ENCODE assay signal across 8 mouse cellular contexts in genomic region chr13:37453203-37453602, GRCm38 (mm10).
DNase-seq lines count a peak whose midpoint lies in the region; ATAC-seq and TF ChIP-seq lines count a peak whose summit lies in the region.

No protein-coding gene starts in this region.

- H3K9me3 ChIP-seq in embryonic facial prominence, embryonic 11.5 days (replicated peaks; ENCODE audit: control insufficient read depth, low read length): no peaks in the 10 kb centered on the region
- H3K9me3 ChIP-seq in limb, embryonic 14.5 days (ENCODE audit: control insufficient read depth, low read length): no peaks in the 10 kb centered on the region
- no peaks in the 10 kb centered on the region; the same call in 1 of the 2 replicates for H3K9me3 ChIP-seq in midbrain, embryonic 16.5 days (replicated peaks; ENCODE audit: control insufficient read depth, low read length, poor library complexity, severe bottlenecking)

- TF ChIP-seq CTCF in spleen, adult 2 months (IDR thresholded peaks at IDR 0.05; ENCODE audit: extremely low read depth, insufficient read depth, insufficient read length, insufficient replicate concordance): peak; percentile 87; the same call in 1 of the 2 replicates

- H3K9ac ChIP-seq in embryonic facial prominence, embryonic 11.5 days (replicated peaks; ENCODE audit: low read length): no peak overlapping the region; the same call in 1 of the 2 replicates
- no peak overlapping the region for H3K9ac ChIP-seq in limb, embryonic 14.5 days (ENCODE audit: low read depth, low read length, severe bottlenecking)
- no peak overlapping the region for H3K9ac ChIP-seq in midbrain, embryonic 16.5 days (ENCODE audit: low read depth, low read length)

- ATAC-seq in embryonic facial prominence, embryonic 11.5 days (replicated peaks; ENCODE audit: insufficient number of reproducible peaks, low FRiP score, low TSS enrichment, low read depth): no peak
- peak; percentile 44 for ATAC-seq in limb, embryonic 14.5 days (ENCODE audit: low FRiP score, low read depth)
- peak; percentile 61 for ATAC-seq in midbrain, embryonic 16.5 days

- H3K4me3 ChIP-seq in embryonic facial prominence, embryonic 11.5 days (ENCODE audit: low read depth, low read length): no peak overlapping the region
- peak overlapping the region; percentile 29; the same call in 1 of the 2 replicates for H3K4me3 ChIP-seq in limb, embryonic 14.5 days (replicated peaks; ENCODE audit: low read length)
- no peak overlapping the region for H3K4me3 ChIP-seq in midbrain, embryonic 16.5 days (ENCODE audit: low read depth, low read length)
- no peak overlapping the region for H3K4me3 ChIP-seq in spleen, adult 2 months (ENCODE audit: extremely low read depth, insufficient read depth, insufficient read length)

- H3K4me1 ChIP-seq in embryonic facial prominence, embryonic 11.5 days (ENCODE audit: control insufficient read depth, insufficient read depth, low read length): peaks cover 2% of the 10 kb centered on the region; the same call in 1 of the 2 replicates
- peaks cover 23% of the 10 kb centered on the region for H3K4me1 ChIP-seq in limb, embryonic 14.5 days (ENCODE audit: control insufficient read depth, insufficient read depth, low read length)
- 0 out of 2 replicates have a peak, but pooled peaks cover 4% of the 10 kb centered on the region for H3K4me1 ChIP-seq in midbrain, embryonic 16.5 days (ENCODE audit: control insufficient read depth, insufficient read depth, low read length)
- H3K4me1 ChIP-seq in spleen, adult 2 months (ENCODE audit: control insufficient read depth, insufficient read depth, insufficient read length): peaks cover 6% of the 10 kb centered on the region; the same call in 1 of the 2 replicates

- H3K36me3 ChIP-seq in embryonic facial prominence, embryonic 11.5 days (replicated peaks; ENCODE audit: control insufficient read depth, insufficient read depth, low read depth, low read length): no peaks in the 10 kb centered on the region
- H3K36me3 ChIP-seq in limb, embryonic 14.5 days (ENCODE audit: control insufficient read depth, insufficient read depth, low read length): no peaks in the 10 kb centered on the region
- no peaks in the 10 kb centered on the region for H3K36me3 ChIP-seq in midbrain, embryonic 16.5 days (ENCODE audit: control insufficient read depth, insufficient read depth, low read length)
- H3K36me3 ChIP-seq in spleen, adult 2 months (ENCODE audit: control insufficient read depth, insufficient read depth, low read length): no peaks in the 10 kb centered on the region

- no peak for TF ChIP-seq POLR2A in limb, embryonic 14.5 days (IDR thresholded peaks at IDR 0.05; ENCODE audit: borderline replicate concordance, extremely low read depth, insufficient read depth, insufficient read length)
- TF ChIP-seq POLR2A in spleen, adult 2 months (IDR thresholded peaks at IDR 0.05; ENCODE audit: low read depth, low read length): no peak

- peak overlapping the region; percentile 1; the same call in 1 of the 2 replicates for H3K4me2 ChIP-seq in embryonic facial prominence, embryonic 11.5 days (ENCODE audit: low read depth, low read length)
- peak overlapping the region; percentile 61 for H3K4me2 ChIP-seq in limb, embryonic 14.5 days (replicated peaks; ENCODE audit: low read depth, low read length, severe bottlenecking)
- H3K4me2 ChIP-seq in midbrain, embryonic 16.5 days (ENCODE audit: low read length): peak overlapping the region; percentile 54

- whole genome bisulfite sequencing in embryonic facial prominence, embryonic 11.5 days: 4% methylated on average over 13 of the region's 13 CpGs
- 2% methylated on average over 13 of the region's 13 CpGs for WGBS in limb, embryonic 14.5 days
- WGBS in midbrain, embryonic 16.5 days: 7% methylated on average over 13 of the region's 13 CpGs
- WGBS in spleen, adult 2 months: 4% methylated on average over 13 of the region's 13 CpGs

- H3K27me3 ChIP-seq in embryonic facial prominence, embryonic 11.5 days (ENCODE audit: control insufficient read depth, insufficient read depth, low read length): no peaks in the 10 kb centered on the region
- H3K27me3 ChIP-seq in limb, embryonic 14.5 days (ENCODE audit: control insufficient read depth, insufficient read depth, low read length): no peaks in the 10 kb centered on the region
- no peaks in the 10 kb centered on the region for H3K27me3 ChIP-seq in midbrain, embryonic 16.5 days (ENCODE audit: control insufficient read depth, insufficient read depth, low read depth, low read length)
- H3K27me3 ChIP-seq in spleen, adult 2 months (ENCODE audit: control insufficient read depth, insufficient read depth, low read length): no peaks in the 10 kb centered on the region

- no peak overlapping the region for H3K27ac ChIP-seq in embryonic facial prominence, embryonic 11.5 days (replicated peaks; ENCODE audit: low read depth, low read length)
- H3K27ac ChIP-seq in limb, embryonic 14.5 days (replicated peaks; ENCODE audit: low read depth, low read length): no peak overlapping the region
- H3K27ac ChIP-seq in midbrain, embryonic 16.5 days (ENCODE audit: low read length): no peak overlapping the region
- H3K27ac ChIP-seq in spleen, adult 2 months (ENCODE audit: insufficient read depth, low read length): peak overlapping the region; percentile 93

- DNase-seq in 3134 (ENCODE audit: extremely low read depth, insufficient read length, low spot score): peak; percentile 51
- DNase-seq in adrenal gland, postnatal 25 days: peak; percentile 82
- DNase-seq in embryonic facial prominence, embryonic 11.5 days (ENCODE audit: low spot score): peak; percentile 91
- DNase-seq in heart, adult 8-10 months (ENCODE audit: low spot score): peak; percentile 85
- peak; percentile 88 to 92 for DNase-seq in kidney, adult 8-10 months
- DNase-seq in limb, embryonic 14.5 days (ENCODE audit: low spot score): peak; percentile 88
- peak; percentile 62 to 77 for DNase-seq in spleen, adult 2 months (ENCODE audit: low read depth in 1 of 2, low spot score in 2 of 2)

Comparison
In these comparisons a context has a peak if more than half of its experiments do, and no peak if none do; other contexts are left out.
1. H3K4me2 ChIP-seq: peak in every context shown above with its lines; median percentile 61 in limb, embryonic 14.5 days; 54 in midbrain, embryonic 16.5 days; 1 in embryonic facial prominence, embryonic 11.5 days.